Mouse (Mus musculus): ENCODE measurements at regions not wholly inside any gene's neighbourhood (a gene's known extent, or its start where the extent isn't known, plus 50 kb on each side); places are given as distances from the start of the nearest gene placed in this dataset.

GRCm38 (mm10) chr11:27940917-27941316, 398.8 kb downstream of the Gm6685 start:
- in situ Hi-C loops (cut with MseI, MboI) = loop anchor here (25.0 kb wide), 2 partner anchors 104 to 129 kb away; no protein-coding TSS in a partner anchor

Data from mouse trophoblast stem cell (cell line).